Mouse (Mus musculus): Measurements from ENCODE around the gene Ttc9.

Gene Ttc9

GRCm38 (mm10) chr12:81630915-81631660, at the start of gene Ttc9:
TSS of gene Ttc9 (plus strand) at chr12:81631249.
- peak; percentile 87 to 89 for DNase-seq

GRCm38 (mm10) chr12:81594902-81595671, 36.0 kb upstream of the Ttc9 start, which contains the start of gene Med6:
TSS of gene Med6 (minus strand) at chr12:81595008.
- peak; percentile 92 to 96 for DNase-seq

- no peak for DNase-seq
Observed at GRCm38 (mm10) chr12:81596547-81597262, 34.3 kb upstream of the Ttc9 start.

- DNase-seq, result no peak
Observed at GRCm38 (mm10) chr12:81604995-81605784, 25.9 kb upstream of the Ttc9 start.

GRCm38 (mm10) chr12:81609445-81609844, 21.6 kb upstream of the Ttc9 start:
- DNase-seq, result no peak

GRCm38 (mm10) chr12:81615807-81616206, 15.2 kb upstream of the Ttc9 start:
- DNase-seq, result no peak

- no peak for DNase-seq
Observed at GRCm38 (mm10) chr12:81616980-81617379, 14.1 kb upstream of the Ttc9 start.

GRCm38 (mm10) chr12:81619302-81619701, 11.7 kb upstream of the Ttc9 start:
- peak; percentile 88 to 91 for DNase-seq

- no peak for DNase-seq
Observed at GRCm38 (mm10) chr12:81623377-81623776, 7.7 kb upstream of the Ttc9 start.

- peak; percentile 72 to 81 for DNase-seq
Observed at GRCm38 (mm10) chr12:81626226-81626861, 4.7 kb upstream of the Ttc9 start.

GRCm38 (mm10) chr12:81627426-81627825, 3.6 kb upstream of the Ttc9 start:
- no peak for DNase-seq

- DNase-seq, result no peak
Observed at GRCm38 (mm10) chr12:81628091-81628490, 3.0 kb upstream of the Ttc9 start.

- peak; percentile 85 to 89 for DNase-seq
Observed at GRCm38 (mm10) chr12:81630520-81630914, 532 bp upstream of the Ttc9 start.

- peak; percentile 77 to 79 for DNase-seq
Observed at GRCm38 (mm10) chr12:81631661-81632401, 782 bp downstream of the Ttc9 start.

- no peak for DNase-seq
Observed at GRCm38 (mm10) chr12:81633246-81633645, 2.2 kb downstream of the Ttc9 start.

- DNase-seq, result no peak
Observed at GRCm38 (mm10) chr12:81640656-81641055, 9.6 kb downstream of the Ttc9 start.

GRCm38 (mm10) chr12:81642361-81643082, 11.5 kb downstream of the Ttc9 start:
- peak in 1 of 2 experiments; percentile 25 for DNase-seq

- no peak for DNase-seq
Observed at GRCm38 (mm10) chr12:81646811-81647210, 15.8 kb downstream of the Ttc9 start.

- DNase-seq, result peak; percentile 45 to 72
Observed at GRCm38 (mm10) chr12:81653344-81653743, 22.3 kb downstream of the Ttc9 start.

GRCm38 (mm10) chr12:81657321-81657720, 26.3 kb downstream of the Ttc9 start:
- peak; percentile 55 to 71 for DNase-seq

Measured in cerebellum, postnatal 25 days (tissue).